Mouse (Mus musculus) cerebral cortex, adult 2 months (tissue): Measurements from ENCODE around the gene Gm29106.

Experiments used
- WGBS: fragments of 180-500 bp; shearing (Covaris S2); methylation state at CpG from one replicate; pipeline ENCODE4 v1.1.7; 2018; 5-methylcytosine and 5-hydroxymethylcytosine counted together

The Gm29106 gene

GRCm38 (mm10) chr1:118176242-118176641 lies at the start of gene Gm29106:
TSS of gene Gm29106 (plus strand) at chr1:118176542.
- 66% methylated on average over 2 of the region's 2 CpGs for WGBS

- 29% methylated on average over 1 of the region's 1 CpGs for WGBS
Measured at GRCm38 (mm10) chr1:118228540-118228939, 52.2 kb downstream of the Gm29106 start.

- 73% methylated on average over 1 of the region's 1 CpGs for WGBS
Measured at GRCm38 (mm10) chr1:118236032-118236431, 59.7 kb downstream of the Gm29106 start.
